Mouse (Mus musculus): ENCODE measurements around the gene Bbc3.
"Not testable (repeated sequence)": the region's sequence is repeated elsewhere in the genome, so short reads cannot be mapped to it uniquely, and the experiment has no call there.

Gene Bbc3

DNA sequence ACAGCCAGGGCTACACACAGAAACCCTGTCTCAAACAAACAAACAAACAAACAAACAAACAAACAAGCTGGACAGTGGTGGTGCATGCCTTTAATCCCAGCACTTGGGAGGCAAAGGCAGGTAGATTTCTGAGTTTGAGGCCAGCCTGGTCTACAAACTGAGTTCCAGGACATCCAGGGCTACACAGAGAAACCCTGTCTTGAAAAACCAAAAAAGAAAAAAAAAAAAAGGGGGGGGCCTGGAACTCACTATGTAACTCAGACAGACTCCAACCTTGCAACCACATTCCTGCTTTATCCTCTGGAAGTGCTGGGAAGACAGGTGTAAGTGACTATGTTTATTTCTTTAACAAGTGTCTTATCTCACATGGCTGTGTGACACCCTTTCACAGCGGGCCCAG is at the start of gene Bbc3:
Bbc3 (plus strand) TSS at position 301 of the 400 bp plus-strand sequence.
- DNase-seq: not testable (repeated sequence)

DNA sequence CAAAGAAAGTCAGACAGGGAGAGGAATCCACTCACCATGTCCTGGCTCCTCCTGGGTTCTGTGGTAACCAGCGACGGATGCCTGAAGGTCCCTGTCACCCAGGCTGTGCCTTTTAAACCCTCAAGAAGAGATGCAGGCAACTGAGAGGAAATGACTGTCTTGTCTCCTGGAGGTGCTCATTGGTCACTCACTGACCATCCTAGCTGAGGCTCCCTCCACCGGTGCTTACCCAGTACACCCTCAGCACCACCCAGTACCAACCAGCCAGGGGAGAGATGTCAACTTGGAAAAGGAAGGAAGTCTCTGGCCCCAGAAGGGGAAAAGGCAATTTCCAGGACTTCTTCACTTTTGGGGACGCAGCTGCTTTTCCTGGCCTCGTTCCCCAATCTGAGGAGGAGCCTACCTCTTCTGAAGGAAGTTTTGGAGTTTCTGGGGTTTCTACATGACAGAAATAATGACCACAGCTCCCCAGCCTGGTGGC is 49.0 kb upstream of the Bbc3 start, which contains the start of gene C5ar1:
C5ar1 (minus strand) TSS at position 431 of the 481 bp plus-strand sequence.
- DNase-seq: no peak

DNA sequence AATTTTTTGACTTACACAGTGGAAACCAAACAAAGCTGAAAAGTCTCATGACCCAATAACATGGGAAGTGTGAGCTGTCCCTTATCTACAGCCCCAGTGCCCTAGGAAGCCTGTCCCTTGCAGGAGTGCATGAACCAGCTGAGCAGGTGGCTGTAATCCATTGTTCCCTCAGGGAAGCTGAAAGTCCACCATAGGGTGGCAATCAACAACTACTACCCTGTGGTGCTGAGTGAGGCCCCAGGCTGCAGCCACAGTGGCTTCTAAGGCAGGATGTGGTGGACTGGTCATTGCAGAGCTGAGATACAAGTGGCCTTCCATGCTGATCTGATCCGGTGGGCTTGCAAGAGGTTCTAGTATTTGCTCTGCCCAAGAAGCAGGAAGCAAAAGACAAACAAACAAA is 47.1 kb upstream of the Bbc3 start:
- DNase-seq: no peak

DNA sequence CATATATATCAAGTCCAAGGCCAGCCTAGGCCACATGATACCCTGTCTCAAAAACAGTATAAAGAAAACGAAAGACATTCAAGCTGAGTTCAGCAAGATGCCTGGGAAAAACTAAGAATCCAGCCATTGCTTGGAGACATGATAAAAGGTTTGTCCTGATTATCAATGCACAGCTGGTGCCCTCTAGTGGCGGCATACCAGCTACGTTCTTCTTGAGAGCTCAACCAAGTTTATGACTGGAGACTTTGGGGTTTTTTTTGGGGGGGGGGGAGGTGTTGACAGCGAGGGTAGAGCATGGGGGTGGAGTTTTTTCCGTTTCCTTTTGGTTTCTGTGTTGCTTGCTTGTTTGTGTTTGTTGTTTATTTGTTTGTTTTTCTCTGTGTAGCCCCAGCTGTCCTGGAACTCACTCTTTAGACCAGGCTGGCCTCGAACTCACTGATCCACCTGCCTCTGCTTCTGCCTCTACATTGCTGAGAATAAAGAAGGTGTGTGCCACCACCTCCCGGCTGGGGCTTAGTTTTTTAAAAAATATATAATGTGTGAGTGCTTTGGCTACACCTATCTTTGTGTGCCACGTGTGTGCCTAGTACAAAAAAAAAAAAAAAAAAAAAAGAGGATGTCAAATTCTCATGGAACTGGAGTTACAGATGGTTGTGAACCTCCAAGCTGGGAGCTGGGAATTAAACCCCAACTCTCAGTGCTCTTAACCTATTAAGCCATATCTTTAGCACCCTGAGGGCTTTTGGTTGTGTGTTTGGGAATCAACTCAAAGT is 45.0 kb upstream of the Bbc3 start:
- DNase-seq: peak; percentile 84

DNA sequence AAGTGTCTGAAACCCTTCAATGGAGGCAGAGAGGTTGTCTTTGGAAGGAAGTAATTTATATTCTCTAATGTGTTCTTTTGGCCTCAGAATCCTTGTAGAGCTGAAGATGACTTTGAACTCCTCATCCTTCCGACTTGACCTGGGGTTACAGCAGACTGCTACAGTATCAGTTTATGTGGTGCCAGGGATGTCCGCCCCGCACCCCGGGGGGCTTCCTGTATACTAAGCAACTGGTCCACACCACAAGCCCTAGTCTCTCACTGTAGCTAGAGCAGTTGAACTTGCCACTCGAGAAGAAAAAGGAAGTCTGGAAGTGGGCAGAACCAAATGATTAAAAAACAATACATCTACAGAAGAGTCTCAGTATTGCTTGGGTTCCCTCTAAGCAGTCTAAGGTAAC is 44.4 kb upstream of the Bbc3 start:
- DNase-seq: no peak

DNA sequence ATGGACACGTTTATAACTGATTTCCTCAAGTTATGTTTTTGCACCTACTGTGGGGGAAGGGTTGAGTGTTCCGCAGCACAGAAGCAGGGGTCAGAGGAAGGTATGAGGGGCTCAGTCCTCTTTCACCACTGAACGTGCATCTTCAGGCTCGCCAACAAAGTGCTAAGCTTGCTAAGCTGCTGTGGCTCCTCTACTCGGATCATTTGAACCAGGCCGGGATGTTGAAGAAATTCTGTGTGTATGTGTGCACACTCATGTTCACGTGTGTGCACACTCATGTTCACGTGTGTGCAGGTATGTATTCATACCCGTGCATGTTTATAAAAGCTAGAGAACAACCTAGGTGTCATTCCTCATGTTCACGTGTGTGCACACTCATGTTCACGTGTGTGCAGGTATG is 42.3 kb upstream of the Bbc3 start:
- DNase-seq: no peak

DNA sequence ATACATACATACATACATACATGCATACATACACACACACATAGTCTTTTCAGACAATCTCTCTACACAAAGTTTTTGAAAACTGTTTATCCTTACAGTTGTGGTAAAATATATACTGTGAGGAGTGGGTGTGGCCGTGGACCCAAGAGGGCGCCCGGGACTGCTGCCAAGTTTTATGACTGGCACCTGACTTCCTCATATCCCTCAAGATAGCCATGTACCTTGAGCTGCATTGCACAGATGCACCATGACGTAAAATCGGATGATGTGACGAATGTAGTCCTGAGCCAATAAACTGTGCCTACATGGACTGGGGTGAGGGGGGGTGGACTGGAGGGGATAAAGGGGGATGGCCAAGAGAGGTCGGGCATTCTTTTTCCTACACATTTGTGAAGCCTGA is 41.6 kb upstream of the Bbc3 start:
- DNase-seq: not testable (repeated sequence)

DNA sequence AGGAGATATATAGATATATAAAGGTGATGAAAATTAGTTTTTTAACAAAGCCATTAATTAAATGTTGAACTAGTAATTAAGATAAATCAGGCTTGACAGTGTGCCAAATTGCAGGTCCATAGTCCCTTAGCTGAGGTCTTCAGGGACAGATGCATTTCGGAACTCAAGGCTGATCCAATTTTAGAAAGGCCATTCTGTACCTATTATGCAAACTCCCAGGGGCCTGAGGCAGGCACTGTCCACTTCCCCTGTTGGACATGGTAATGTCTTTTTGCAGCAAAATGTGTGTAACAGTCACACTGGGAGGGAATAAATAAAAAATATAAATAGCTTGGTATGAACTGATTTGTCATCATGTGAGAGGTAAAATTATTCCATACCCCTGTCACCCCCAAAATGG is 37.1 kb upstream of the Bbc3 start:
- no peak for DNase-seq

DNA sequence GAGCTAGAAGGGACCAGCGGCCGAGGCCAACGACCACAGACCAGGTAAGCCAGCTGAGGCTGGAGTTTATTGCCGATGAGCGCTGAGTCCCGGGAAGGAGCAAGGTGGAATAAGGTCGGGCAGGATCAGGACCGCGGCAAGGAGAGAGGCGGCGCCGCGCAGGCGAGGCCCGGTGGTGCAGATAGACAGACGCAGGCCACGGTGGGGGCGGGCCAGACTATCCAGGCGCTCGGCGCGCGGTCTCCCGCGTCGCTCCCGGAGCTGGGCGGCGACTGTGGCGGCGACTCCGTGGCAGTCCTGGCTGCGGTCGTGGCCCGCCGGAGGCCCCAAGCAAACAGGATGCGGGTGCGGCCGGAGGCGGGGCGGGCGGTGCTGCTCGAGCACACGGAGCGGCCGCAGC is 35.5 kb upstream of the Bbc3 start:
- peak; percentile 68 for DNase-seq

DNA sequence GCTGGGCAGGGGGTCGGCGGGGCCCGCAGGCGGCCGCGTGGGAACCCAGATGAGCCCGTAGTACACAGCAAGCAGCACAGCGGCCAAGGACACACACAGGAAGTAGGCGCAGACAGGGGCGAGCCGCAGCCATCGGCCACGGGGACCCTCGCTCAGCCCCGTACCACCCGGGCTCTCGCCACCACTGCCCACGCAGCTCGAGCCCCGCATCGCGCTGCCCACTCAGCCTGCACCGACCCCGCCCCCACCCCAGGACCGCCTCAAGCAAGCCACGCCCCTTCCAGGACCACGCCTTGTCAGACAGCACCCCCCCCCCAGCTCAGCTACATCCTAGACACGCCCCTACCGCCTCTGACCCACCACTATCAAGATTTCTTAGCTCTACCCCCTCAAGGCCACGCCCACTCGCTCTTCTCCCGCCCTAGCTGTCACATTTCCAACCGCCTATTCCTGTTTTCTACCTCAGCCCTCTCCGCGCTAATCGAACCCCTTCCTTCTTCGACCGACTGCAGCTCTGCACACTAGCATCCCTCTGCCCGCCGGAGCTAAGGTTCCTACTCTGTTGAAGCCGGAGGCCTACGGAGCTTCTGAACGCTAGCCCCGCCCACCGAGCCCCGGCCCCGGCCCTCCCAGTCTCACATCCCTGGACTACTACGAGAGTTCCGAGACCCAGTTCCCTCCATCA is 35.0 kb upstream of the Bbc3 start, which contains the start of gene Inafm1:
Inafm1 (minus strand) TSS at position 537 of the 685 bp plus-strand sequence.
- DNase-seq: peak; percentile 91

DNA sequence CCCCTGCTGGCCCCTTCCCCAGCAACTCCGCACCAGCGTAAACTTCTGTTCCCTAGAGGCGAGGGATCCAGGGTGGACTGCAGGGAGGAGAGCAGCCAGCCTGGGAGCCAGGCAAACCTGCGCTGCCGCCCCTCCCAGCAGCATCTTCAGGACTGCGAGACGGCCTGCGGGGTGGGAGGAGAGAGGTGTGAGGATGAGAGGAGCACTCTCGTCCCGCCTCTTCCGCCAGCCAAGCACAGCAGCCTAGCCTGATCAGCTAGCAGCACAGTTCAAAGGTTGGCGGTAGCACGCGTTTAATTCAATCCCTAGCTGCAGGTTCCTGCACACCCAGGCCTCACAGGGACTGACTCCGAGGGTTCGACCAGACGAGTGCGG is 34.4 kb upstream of the Bbc3 start:
- peak; percentile 88 for DNase-seq

- DNase-seq: no peak
Measured at GRCm38 (mm10) chr7:16274922-16275890, 33.0 kb upstream of the Bbc3 start.

GRCm38 (mm10) chr7:16280721-16281120 is 27.5 kb upstream of the Bbc3 start:
- no peak for DNase-seq

DNA sequence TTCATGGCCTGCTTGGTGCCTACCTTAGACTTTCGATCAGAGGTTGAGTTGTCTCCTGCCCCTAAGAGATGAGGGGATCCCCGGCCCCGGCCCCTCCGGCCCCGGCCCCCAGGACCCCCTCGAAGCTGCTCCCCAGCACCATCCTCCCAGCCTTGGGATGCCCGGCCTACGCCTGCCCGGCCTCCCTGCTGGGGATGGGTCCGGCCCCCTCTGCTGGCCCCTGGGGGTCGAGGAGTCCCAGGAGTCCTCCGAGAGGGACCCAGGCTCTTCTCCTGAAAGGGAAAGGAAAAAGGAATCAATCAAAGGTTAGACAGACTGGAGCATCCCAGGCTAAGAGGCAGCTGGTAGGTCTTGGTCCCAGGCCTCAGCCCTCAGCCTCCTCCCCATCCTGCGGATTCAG is 25.9 kb upstream of the Bbc3 start:
- no peak for DNase-seq

DNA sequence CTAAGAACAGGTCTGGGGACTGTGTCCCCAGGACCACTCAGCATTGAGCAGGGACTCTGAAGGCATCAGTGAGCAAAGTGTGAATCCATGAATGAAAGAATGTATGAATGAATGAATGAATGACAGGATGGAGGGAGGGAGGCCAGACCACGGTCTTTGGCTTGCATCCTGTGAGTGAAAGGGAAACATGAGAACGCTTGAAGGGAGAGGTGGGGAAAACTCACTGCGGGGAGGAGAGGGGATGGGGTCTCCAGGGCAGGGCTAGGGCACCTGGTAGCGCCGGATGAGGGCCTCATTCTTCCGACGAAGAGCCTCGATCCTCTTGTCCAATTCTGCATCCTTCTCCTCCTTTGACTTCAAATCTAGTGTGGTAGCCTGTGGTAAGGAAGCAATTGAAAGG is 24.2 kb upstream of the Bbc3 start:
- DNase-seq: no peak

- DNase-seq: no peak
Measured at GRCm38 (mm10) chr7:16284904-16285303, 23.3 kb upstream of the Bbc3 start.

GRCm38 (mm10) chr7:16285450-16286025 is 22.7 kb upstream of the Bbc3 start:
- DNase-seq: peak; percentile 72

- DNase-seq: peak; percentile 99
Measured at GRCm38 (mm10) chr7:16286026-16286961, 21.9 kb upstream of the Bbc3 start, which contains the start of gene Ccdc9. Ccdc9 (minus strand) TSS chr7:16286795.

DNA sequence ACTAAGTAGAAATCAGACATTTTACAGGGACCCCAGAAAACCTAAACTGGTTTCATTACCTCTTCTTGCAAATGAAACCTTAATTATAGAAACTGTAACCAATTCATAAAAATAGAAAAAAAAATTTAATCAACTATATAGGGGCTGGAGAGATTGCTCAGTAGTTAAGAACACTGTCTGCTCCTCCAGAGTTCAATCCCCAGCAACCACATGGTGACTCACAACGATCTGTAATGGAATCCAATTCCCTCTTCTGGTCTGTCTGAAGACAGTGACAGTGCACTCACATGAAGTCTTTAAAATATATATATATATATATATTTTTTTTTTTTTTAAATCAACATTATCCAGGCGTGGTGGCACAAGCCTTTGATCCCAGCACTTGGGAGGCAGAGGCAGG is 21.2 kb upstream of the Bbc3 start:
- DNase-seq: no peak

DNA sequence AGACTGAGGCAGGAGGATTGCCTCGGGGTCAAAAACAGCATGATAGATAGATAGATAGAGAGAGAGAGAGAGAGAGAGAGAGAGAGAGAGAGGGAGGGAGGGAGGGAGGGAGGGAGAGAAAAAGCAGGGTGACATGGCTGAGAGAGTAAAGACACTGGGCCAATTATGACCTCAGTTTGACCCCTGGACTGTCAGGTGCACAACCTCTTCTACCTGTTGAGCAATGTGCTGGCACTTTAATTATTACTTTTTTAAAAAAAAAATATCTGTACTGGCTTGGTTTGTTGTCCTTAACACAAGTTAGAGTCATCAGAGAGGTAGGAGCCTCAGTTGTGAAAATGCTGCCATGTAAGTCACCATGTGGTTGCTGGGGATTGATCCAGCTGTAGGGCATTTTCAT is 20.4 kb upstream of the Bbc3 start:
- no peak for DNase-seq

DNA sequence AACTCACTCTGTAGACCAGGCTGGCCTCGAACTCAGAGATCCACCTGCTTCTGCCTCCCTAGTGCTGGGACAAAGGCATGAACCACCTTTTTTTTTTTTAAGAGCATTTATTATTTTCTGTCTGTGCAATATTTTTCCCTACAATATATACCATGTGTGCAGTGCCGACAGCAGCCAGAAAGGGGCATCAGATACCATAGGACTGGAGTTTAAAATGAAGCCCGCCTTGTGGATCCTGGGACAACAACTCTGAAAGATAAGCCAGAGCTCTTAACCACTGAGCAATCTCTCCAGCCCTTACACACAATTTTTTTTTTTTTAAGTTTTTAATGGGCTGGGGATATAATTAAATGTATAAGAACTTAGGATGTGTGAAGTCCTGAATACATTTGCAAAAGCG is 13.8 kb upstream of the Bbc3 start:
- peak; percentile 63 for DNase-seq

All from thymus, postnatal 14 days (tissue).